Comparison of ENCODE assay signal across 16 mouse cellular contexts in the genomic region with DNA sequence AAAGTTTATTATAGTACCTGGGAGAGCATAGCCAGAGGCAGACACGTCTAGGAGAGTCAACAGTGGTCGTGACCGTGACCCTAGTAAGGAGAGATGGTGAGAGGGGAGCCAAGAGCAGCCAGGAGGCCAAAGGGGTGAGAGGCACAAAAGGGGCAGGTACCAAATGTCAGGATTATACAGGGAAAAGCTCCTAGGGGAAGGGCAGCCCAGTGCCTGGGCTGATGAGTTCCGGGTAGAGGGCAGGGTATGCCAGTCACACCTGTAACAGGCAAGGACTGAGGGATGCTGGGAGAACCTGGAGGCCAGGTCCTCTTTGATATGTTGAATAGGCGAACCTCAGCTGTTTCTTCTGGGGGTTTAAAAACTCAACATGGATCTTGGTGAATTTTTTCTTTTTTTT.
"Had no signal": no experiment of that assay in that cellular context is flagged by ENCODE, and none has a peak within 500 bp of the region (broad histone marks: within the 10 kb centered on the region; RNA-seq: fewer than 3 reads in every experiment).

No protein-coding gene starts in this region.

- H3K9me3 ChIP-seq: neural tube, embryonic 13.5 days; neural tube, embryonic 15.5 days; stomach, embryonic 15.5 days had no signal

- DNase-seq: retina, postnatal 1 day; right cerebral cortex, adult 18-20 months; right cerebral cortex, postnatal 14 days; right cerebral cortex, postnatal 25 days; right cerebral cortex, postnatal 4 days; spleen, adult 18-20 months; thymus, adult 18-20 months; thymus, adult 2 months; thymus, postnatal 14 days; thymus, postnatal 25 days; thymus, postnatal 36 days; thymus, postnatal 4 days had no signal

- H3K27me3 ChIP-seq: neural tube, embryonic 13.5 days; neural tube, embryonic 15.5 days; stomach, embryonic 15.5 days had no signal

- H3K9ac ChIP-seq: neural tube, embryonic 13.5 days; neural tube, embryonic 15.5 days; stomach, embryonic 15.5 days had no signal

- H3K4me3 ChIP-seq: neural tube, embryonic 13.5 days; neural tube, embryonic 15.5 days; stomach, embryonic 15.5 days had no signal

- H3K27ac ChIP-seq: neural tube, embryonic 13.5 days; neural tube, embryonic 15.5 days; stomach, embryonic 15.5 days; stomach, postnatal 0 days had no signal

- H3K4me2 ChIP-seq: neural tube, embryonic 13.5 days; neural tube, embryonic 15.5 days; stomach, embryonic 15.5 days had no signal

- H3K36me3 ChIP-seq: neural tube, embryonic 13.5 days; neural tube, embryonic 15.5 days; stomach, embryonic 15.5 days had no signal
